Mouse (Mus musculus): ENCODE measurements around the gene Tmem110. TPM values are rescaled to one million over a fixed set of nuclear protein-coding genes. Genes with fewer than 3 reads are reported as not detected.

The Tmem110 gene
- total RNA-seq, 2 experiments from 2014 or later, result 23.4 to 24.2 TPM

DNA sequence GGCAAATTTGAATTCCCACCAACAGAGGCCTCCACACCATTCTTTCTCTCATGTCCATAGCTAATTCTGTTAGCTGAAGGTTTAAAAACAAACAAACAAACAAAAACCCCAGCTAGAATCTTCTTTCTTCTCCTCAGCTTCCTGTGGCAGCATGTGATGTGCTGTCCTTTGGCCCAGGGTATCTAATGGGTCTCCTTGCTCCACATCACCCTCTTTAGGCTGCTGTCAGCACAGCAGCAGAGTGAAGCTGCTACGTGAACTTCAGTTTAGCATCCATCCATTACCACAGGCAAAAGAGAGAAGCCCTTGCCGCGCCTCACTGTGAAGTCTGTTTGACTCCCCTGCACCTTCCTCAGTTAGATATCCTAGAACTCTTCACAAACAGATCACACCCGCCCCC is 32.6 kb downstream of the Tmem110 start:
- no peak for DNase-seq (ENCODE audit: low spot score in 2 of 2)
- intact Hi-C loops (cut with DNase I), result no loop called here

DNA sequence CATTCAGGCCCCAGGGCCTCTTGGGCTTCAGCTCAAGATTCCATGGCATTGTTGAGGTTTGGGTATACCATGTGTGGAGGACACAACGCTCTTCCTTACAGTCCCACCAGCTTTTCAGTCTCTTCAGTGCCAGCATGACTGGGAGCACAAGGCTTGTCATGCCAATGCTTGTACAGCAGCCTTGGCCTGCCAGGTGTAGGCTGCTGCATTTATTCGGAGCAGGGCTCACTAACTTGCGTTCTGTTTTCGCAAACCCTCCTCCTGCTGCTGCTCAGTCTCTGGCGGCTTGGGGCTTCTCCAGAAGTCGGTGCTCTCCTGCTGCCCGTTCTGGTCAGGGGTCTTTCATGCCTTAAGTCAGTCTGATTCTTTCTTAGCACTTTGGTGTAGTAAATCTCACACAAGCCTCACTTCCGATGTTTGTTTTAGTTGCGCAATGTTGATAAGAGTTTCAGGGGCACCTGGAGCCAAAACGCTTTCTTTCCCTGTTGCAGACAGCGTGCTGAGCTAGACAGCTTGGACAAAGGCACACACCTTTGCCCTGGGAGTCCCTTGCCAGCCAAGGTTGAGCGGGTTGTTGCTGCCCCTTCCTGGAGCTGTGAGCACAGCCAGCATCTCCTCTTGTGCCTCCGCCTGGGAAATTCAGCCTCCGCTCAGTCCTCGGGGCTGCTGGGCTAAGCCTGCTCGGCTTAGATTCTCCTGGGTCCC is 36.2 kb downstream of the Tmem110 start:
- no peak for DNase-seq (ENCODE audit: low spot score in 2 of 2)
- intact Hi-C loops (cut with DNase I), result loop anchor here (5.0 to 10.0 kb wide), 2 partner anchors 34 to 167 kb away; partner anchors contain the start of gene Tmem110

DNA sequence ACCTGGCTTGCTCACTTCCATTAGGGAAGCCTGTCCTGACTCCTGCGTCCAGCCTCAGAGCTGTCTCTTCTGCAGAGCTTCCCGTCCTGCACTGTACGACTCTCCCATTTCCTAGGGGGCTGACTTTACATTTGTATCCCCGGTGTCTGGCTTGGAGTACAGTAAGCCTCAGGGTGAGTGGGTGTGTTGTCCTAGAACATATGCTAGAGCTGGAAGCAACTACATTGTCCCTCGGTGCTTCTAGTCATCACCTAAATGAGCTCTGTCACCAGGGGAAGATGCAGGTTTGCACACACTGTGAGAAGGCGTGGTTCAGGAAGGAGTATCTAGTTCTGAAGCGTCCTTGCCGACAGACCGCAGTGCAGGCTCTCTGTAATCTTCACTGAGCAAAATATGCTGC is 37.0 kb downstream of the Tmem110 start:
- no peak for DNase-seq (ENCODE audit: low spot score in 2 of 2)
- intact Hi-C loops (cut with DNase I), result loop anchor here (5.0 to 10.0 kb wide), 2 partner anchors 35 to 168 kb away; partner anchors contain the start of gene Tmem110

DNA sequence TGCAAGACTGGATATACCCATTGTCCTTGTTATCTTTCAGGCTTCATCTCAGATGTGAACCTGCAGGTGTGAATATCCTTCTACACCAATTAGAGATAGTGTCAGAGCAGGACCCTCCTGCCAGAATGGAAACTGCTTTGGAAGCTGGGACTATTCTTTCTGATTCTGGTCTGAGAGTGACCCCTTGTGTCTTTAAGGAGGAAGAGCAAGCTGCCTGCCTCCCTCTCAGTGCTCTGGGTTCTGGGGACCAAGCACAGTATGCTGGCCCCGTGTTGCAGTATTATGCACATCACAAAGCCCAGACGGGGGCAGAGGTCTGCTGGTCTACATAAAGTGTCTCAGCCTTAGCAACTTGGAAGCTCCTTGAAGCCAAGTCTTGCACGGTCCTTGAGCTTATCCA is 39.9 kb downstream of the Tmem110 start:
- DNase-seq (ENCODE audit: low spot score in 2 of 2), result no peak
- intact Hi-C loops (cut with DNase I), result loop anchor here (10.0 kb wide), 1 partner anchor 171 kb away; no protein-coding TSS in a partner anchor

DNA sequence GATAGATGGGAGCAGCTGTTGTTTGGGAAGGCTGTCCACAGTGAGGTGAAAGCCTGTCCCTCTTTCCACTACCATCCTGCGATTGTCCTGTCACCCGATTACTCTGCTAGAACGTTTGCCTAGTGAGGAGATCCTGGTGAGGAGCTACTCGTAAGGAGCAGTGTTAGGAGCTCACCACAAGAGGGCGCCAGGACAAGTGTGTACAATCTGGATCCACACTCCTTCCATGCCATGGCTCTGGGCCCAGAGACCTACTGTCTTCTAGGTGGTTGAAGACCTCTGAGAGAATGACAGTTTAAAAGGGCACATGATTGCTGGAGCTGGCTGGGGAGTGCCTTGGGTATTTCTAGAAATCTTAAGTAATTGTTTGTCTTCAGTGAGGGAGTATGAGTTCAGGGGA is 41.7 kb downstream of the Tmem110 start:
- intact Hi-C loops (cut with DNase I), result loop anchor here (2.0 to 10.0 kb wide), 2 partner anchors 84 to 172 kb away; partner anchors contain the start of gene Nek4
- DNase-seq (ENCODE audit: low spot score in 2 of 2), result peak in 1 of 2 experiments; percentile 74

DNA sequence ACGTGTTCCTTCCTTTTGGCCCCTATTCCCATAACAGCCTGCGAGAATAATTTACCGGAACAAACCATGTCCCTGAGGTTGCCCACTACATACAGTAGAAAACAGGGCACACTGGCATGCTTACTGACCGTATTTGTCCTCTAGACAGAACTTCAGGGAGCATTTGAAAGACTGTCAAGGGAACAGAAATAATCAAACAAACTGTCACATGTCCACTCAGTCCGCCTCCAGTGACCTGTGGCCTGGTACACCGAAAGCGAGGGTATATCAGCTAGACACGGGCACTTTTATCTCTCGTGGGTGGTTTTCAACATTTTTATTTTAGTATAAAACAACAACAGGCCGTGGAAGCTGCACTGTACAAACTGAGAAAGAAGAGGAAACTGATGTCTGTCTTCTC is 43.4 kb downstream of the Tmem110 start:
- intact Hi-C loops (cut with DNase I), result loop anchor here (10.0 kb wide), 1 partner anchor 174 kb away; no protein-coding TSS in a partner anchor
- DNase-seq (ENCODE audit: low spot score in 2 of 2), result no peak

GRCm38 (mm10) chr14:30869391-30869801 is 44.0 kb downstream of the Tmem110 start:
- intact Hi-C loops (cut with DNase I), result loop anchor here (10.0 kb wide), 1 partner anchor 175 kb away; no protein-coding TSS in a partner anchor
- no peak for DNase-seq (ENCODE audit: low spot score in 2 of 2)

GRCm38 (mm10) chr14:30870206-30871147 is 45.1 kb downstream of the Tmem110 start:
- DNase-seq (ENCODE audit: low spot score in 2 of 2), result no peak
- intact Hi-C loops (cut with DNase I), result no loop called here

GRCm38 (mm10) chr14:30874095-30874700 is 48.8 kb downstream of the Tmem110 start:
- intact Hi-C loops (cut with DNase I), result no loop called here
- no peak for DNase-seq (ENCODE audit: low spot score in 2 of 2)

- intact Hi-C loops (cut with DNase I), result no loop called here
- DNase-seq (ENCODE audit: low spot score in 2 of 2), result no peak
Observed at GRCm38 (mm10) chr14:30875130-30875865, 49.9 kb downstream of the Tmem110 start.

GRCm38 (mm10) chr14:30875955-30876354 is 50.6 kb downstream of the Tmem110 start:
- intact Hi-C loops (cut with DNase I), result no loop called here
- no peak for DNase-seq (ENCODE audit: low spot score in 2 of 2)

GRCm38 (mm10) chr14:30876451-30876850 is 51.1 kb downstream of the Tmem110 start:
- intact Hi-C loops (cut with DNase I), result no loop called here
- no peak for DNase-seq (ENCODE audit: low spot score in 2 of 2)

- no peak for DNase-seq (ENCODE audit: low spot score in 2 of 2)
- intact Hi-C loops (cut with DNase I), result no loop called here
Observed at GRCm38 (mm10) chr14:30877827-30878226, 52.4 kb downstream of the Tmem110 start.

DNA sequence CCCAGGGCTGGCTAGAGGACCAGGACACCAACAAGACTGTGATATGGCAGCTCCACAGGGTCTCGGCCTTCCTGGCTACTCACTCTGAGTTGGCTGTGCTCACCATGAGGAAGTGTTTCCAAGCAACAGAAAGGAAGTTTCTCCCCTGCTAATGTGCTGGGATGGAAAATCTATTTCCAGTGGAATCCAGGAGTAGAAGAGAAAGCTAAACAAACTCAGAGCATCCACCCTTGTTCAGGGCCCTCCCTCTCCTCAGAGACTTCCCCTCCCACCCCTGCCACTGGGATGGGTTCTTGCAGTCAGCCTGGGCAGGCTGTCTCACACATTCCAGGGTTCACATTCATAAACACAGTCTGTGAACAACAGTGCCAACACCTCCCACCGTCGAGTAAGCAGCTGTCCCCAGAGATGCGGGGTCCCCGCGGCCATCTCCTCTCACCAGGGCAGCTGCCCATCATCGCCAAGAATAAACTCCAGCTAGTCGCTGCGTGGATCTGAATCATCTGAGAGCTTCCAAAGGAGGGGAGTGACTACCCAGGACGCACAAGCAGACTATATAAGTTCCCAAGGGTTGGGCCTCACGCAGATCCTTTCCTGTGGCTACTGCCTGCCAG is 53.7 kb downstream of the Tmem110 start, which contains the start of gene Mustn1:
Mustn1 (plus strand) TSS at position 243 of the 614 bp plus-strand sequence.
- intact Hi-C loops (cut with DNase I), result no loop called here
- DNase-seq (ENCODE audit: low spot score in 2 of 2), result peak in 1 of 2 experiments; percentile 43

- intact Hi-C loops (cut with DNase I), result loop anchor here (2.0 kb wide), 1 partner anchor 63 kb away; the partner anchor contains the start of gene Itih1
Observed at GRCm38 (mm10) chr14:30879794-30880193, 54.4 kb downstream of the Tmem110 start.

GRCm38 (mm10) chr14:30880251-30880650 is 54.9 kb downstream of the Tmem110 start:
- intact Hi-C loops (cut with DNase I), result loop anchor here (2.0 kb wide), 1 partner anchor 63 kb away; the partner anchor contains the start of gene Itih1
- no peak for DNase-seq (ENCODE audit: low spot score in 2 of 2)

More at GRCm38 (mm10) chr14:30879794-30880193, 54.4 kb downstream of the Tmem110 start:
- DNase-seq (ENCODE audit: low spot score in 2 of 2), result no peak

GRCm38 (mm10) chr14:30880811-30881717 is 55.7 kb downstream of the Tmem110 start:
- intact Hi-C loops (cut with DNase I), result loop anchor here (2.0 kb wide), 1 partner anchor 62 kb away; the partner anchor contains the start of gene Itih1

More at GRCm38 (mm10) chr14:30880811-30881717, 55.7 kb downstream of the Tmem110 start:
- DNase-seq (ENCODE audit: low spot score in 2 of 2), result no peak

Data from left cerebral cortex, postnatal 36 days (tissue).